ENCODE assay signal across 21 mouse cellular contexts in the genomic region with DNA sequence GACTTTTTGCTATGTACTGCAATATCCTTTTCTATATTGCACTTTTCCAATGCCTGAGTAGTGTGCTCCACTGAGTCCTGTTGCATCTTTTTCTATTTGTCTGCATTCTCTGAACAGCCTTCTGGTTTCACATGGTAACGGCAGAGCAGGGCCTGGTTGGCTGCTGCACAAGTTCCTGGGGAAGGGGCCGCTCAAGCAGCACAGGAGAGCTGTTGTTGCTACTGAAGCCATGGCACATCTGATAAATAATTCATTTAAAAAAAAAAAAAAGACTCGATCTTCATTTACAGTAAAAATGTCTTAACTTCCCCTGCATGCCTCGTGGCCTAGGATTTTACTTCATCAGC.
DNase-seq lines count a peak whose midpoint lies in the region; ATAC-seq lines count a peak whose summit lies in the region.
"Had no signal": no experiment of that assay in that cellular context is flagged by ENCODE, and none has a peak within 500 bp of the region (broad histone marks: within the 10 kb centered on the region; RNA-seq: fewer than 3 reads in every experiment).

No protein-coding gene starts in this region.

- no peaks in the 10 kb centered on the region for H3K36me3 ChIP-seq in forebrain, embryonic 15.5 days
- no peaks in the 10 kb centered on the region for H3K36me3 ChIP-seq in forebrain, embryonic 11.5 days (ENCODE audit: control insufficient read depth, insufficient read depth, low read length)
- no peaks in the 10 kb centered on the region for H3K36me3 ChIP-seq in midbrain, embryonic 14.5 days (ENCODE audit: control insufficient read depth, insufficient read depth, low read length)
- no peaks in the 10 kb centered on the region for H3K36me3 ChIP-seq in midbrain, embryonic 10.5 days
- no peaks in the 10 kb centered on the region for H3K36me3 ChIP-seq in hindbrain, embryonic 16.5 days (ENCODE audit: control insufficient read depth, insufficient read depth, low read length)
- H3K36me3 ChIP-seq in neural tube, embryonic 15.5 days = no peaks in the 10 kb centered on the region
- H3K36me3 ChIP-seq: heart, embryonic 13.5 days had no signal

- peak; percentile 75 for ATAC-seq in forebrain, embryonic 15.5 days (replicated peaks)
- ATAC-seq in forebrain, embryonic 11.5 days (replicated peaks; ENCODE audit: low FRiP score) = no peak
- peak; percentile 49; the same call in 1 of the 2 replicates for ATAC-seq in midbrain, embryonic 14.5 days (ENCODE audit: low FRiP score, low TSS enrichment)
- peak; percentile 95 for ATAC-seq in hindbrain, embryonic 16.5 days
- peak; percentile 87 for ATAC-seq in neural tube, embryonic 15.5 days (ENCODE audit: low FRiP score)
- ATAC-seq: CD4-positive, CD25-positive, alpha-beta regulatory T cell, adult 4 months; inflammation-experienced regulatory T-cells, adult 6 months; lung, postnatal 0 days had no signal

- H3K4me3 ChIP-seq in forebrain, embryonic 15.5 days = no peak overlapping the region
- H3K4me3 ChIP-seq in forebrain, embryonic 11.5 days (ENCODE audit: low read depth, low read length) = no peak overlapping the region
- H3K4me3 ChIP-seq in midbrain, embryonic 14.5 days (replicated peaks; ENCODE audit: low read depth, low read length) = no peak overlapping the region
- no peak overlapping the region for H3K4me3 ChIP-seq in midbrain, embryonic 10.5 days
- H3K4me3 ChIP-seq in hindbrain, embryonic 16.5 days (ENCODE audit: low read length) = no peak overlapping the region
- H3K4me3 ChIP-seq in neural tube, embryonic 15.5 days (replicated peaks) = no peak overlapping the region
- H3K4me3 ChIP-seq: heart, adult 2 months; heart, embryonic 13.5 days; myocyte had no signal

- H3K9me3 ChIP-seq in forebrain, embryonic 15.5 days = no peaks in the 10 kb centered on the region
- H3K9me3 ChIP-seq in forebrain, embryonic 11.5 days (ENCODE audit: control insufficient read depth, low read length) = no peaks in the 10 kb centered on the region
- H3K9me3 ChIP-seq in midbrain, embryonic 14.5 days (ENCODE audit: control insufficient read depth, low read length) = no peaks in the 10 kb centered on the region
- H3K9me3 ChIP-seq in midbrain, embryonic 10.5 days (replicated peaks) = no peaks in the 10 kb centered on the region
- no peaks in the 10 kb centered on the region for H3K9me3 ChIP-seq in hindbrain, embryonic 16.5 days (ENCODE audit: control insufficient read depth, low read length)
- no peaks in the 10 kb centered on the region for H3K9me3 ChIP-seq in neural tube, embryonic 15.5 days (replicated peaks)
- H3K9me3 ChIP-seq: heart, embryonic 13.5 days had no signal

- no peak overlapping the region for H3K4me2 ChIP-seq in forebrain, embryonic 15.5 days (replicated peaks)
- no peak overlapping the region for H3K4me2 ChIP-seq in forebrain, embryonic 11.5 days (ENCODE audit: low read depth, low read length, severe bottlenecking)
- no peak overlapping the region for H3K4me2 ChIP-seq in midbrain, embryonic 14.5 days (ENCODE audit: low read length)
- no peak overlapping the region for H3K4me2 ChIP-seq in hindbrain, embryonic 16.5 days (ENCODE audit: low read length)
- no peak overlapping the region for H3K4me2 ChIP-seq in neural tube, embryonic 15.5 days
- H3K4me2 ChIP-seq: heart, embryonic 13.5 days had no signal

- no peaks in the 10 kb centered on the region for H3K27me3 ChIP-seq in forebrain, embryonic 15.5 days
- no peaks in the 10 kb centered on the region for H3K27me3 ChIP-seq in forebrain, embryonic 11.5 days (ENCODE audit: control insufficient read depth, insufficient read depth, low read length)
- no peaks in the 10 kb centered on the region for H3K27me3 ChIP-seq in midbrain, embryonic 14.5 days (ENCODE audit: control insufficient read depth, insufficient read depth, low read length)
- H3K27me3 ChIP-seq in midbrain, embryonic 10.5 days (ENCODE audit: low read depth, poor library complexity, severe bottlenecking) = no peaks in the 10 kb centered on the region
- no peaks in the 10 kb centered on the region for H3K27me3 ChIP-seq in hindbrain, embryonic 16.5 days (replicated peaks; ENCODE audit: control insufficient read depth, insufficient read depth, low read length)
- H3K27me3 ChIP-seq in neural tube, embryonic 15.5 days (replicated peaks) = no peaks in the 10 kb centered on the region
- H3K27me3 ChIP-seq: heart, embryonic 13.5 days had no signal

- no peak for DNase-seq in forebrain, embryonic 11.5 days (ENCODE audit: low spot score)
- DNase-seq in midbrain, embryonic 14.5 days = peak; percentile 31
- DNase-seq in midbrain, embryonic 10.5 days (ENCODE audit: low spot score) = no peak
- no peak for DNase-seq in kidney, adult 8-10 months
- DNase-seq: adrenal gland, postnatal 25 days; cerebellum, adult 11 months; gastrocnemius, postnatal 36 days; heart, adult 2 months; heart, postnatal 14 days; kidney, adult 2 months; kidney, postnatal 10 days; right cerebral cortex, postnatal 25 days had no signal

- H3K9ac ChIP-seq in forebrain, embryonic 15.5 days (replicated peaks) = no peak overlapping the region
- H3K9ac ChIP-seq in forebrain, embryonic 11.5 days (ENCODE audit: low read length) = no peak overlapping the region
- H3K9ac ChIP-seq in midbrain, embryonic 14.5 days (replicated peaks; ENCODE audit: low read length) = no peak overlapping the region
- H3K9ac ChIP-seq in hindbrain, embryonic 16.5 days (ENCODE audit: low read depth, low read length) = no peak overlapping the region
- H3K9ac ChIP-seq in neural tube, embryonic 15.5 days (replicated peaks) = no peak overlapping the region
- H3K9ac ChIP-seq: heart, embryonic 13.5 days had no signal

- no peaks in the 10 kb centered on the region for H3K4me1 ChIP-seq in forebrain, embryonic 15.5 days
- H3K4me1 ChIP-seq in forebrain, embryonic 11.5 days (replicated peaks; ENCODE audit: control insufficient read depth, insufficient read depth, low read length) = no peaks in the 10 kb centered on the region
- H3K4me1 ChIP-seq in midbrain, embryonic 14.5 days (ENCODE audit: control insufficient read depth, insufficient read depth, low read length) = no peaks in the 10 kb centered on the region
- no peaks in the 10 kb centered on the region for H3K4me1 ChIP-seq in midbrain, embryonic 10.5 days
- H3K4me1 ChIP-seq in hindbrain, embryonic 16.5 days (ENCODE audit: control insufficient read depth, insufficient read depth, low read depth, low read length) = no peaks in the 10 kb centered on the region
- no peaks in the 10 kb centered on the region for H3K4me1 ChIP-seq in neural tube, embryonic 15.5 days

- H3K27ac ChIP-seq in forebrain, embryonic 15.5 days (replicated peaks) = no peak overlapping the region
- no peak overlapping the region for H3K27ac ChIP-seq in forebrain, embryonic 11.5 days (ENCODE audit: low read depth, low read length)
- no peak overlapping the region for H3K27ac ChIP-seq in midbrain, embryonic 14.5 days (replicated peaks; ENCODE audit: low read depth, low read length)
- H3K27ac ChIP-seq in midbrain, embryonic 10.5 days (replicated peaks) = no peak overlapping the region
- H3K27ac ChIP-seq in hindbrain, embryonic 16.5 days (ENCODE audit: low read depth, low read length) = no peak overlapping the region
- 0 out of 2 replicates have a peak overlapping the region, but pooled peaks have one; percentile 33 for H3K27ac ChIP-seq in neural tube, embryonic 15.5 days (replicated peaks)
- H3K27ac ChIP-seq: heart, adult 2 months; heart, embryonic 13.5 days; macrophage had no signal

- WGBS in forebrain, embryonic 15.5 days = 44% methylated on average over 4 of the region's 4 CpGs
- WGBS in forebrain, embryonic 11.5 days = 91% methylated on average over 4 of the region's 4 CpGs
- WGBS in midbrain, embryonic 14.5 days = 54% methylated on average over 4 of the region's 4 CpGs
- 80% methylated on average over 4 of the region's 4 CpGs for WGBS in midbrain, embryonic 10.5 days
- 43% methylated on average over 4 of the region's 4 CpGs for WGBS in hindbrain, embryonic 16.5 days
- WGBS in neural tube, embryonic 15.5 days = 63% methylated on average over 4 of the region's 4 CpGs
